Mouse (Mus musculus): Measurements from ENCODE around the gene Zfp853. TPM values are rescaled to one million over a fixed set of nuclear protein-coding genes. Genes with fewer than 3 reads are reported as not detected.

The Zfp853 gene
- polyA plus RNA-seq, 1 experiment: not detected

DNA sequence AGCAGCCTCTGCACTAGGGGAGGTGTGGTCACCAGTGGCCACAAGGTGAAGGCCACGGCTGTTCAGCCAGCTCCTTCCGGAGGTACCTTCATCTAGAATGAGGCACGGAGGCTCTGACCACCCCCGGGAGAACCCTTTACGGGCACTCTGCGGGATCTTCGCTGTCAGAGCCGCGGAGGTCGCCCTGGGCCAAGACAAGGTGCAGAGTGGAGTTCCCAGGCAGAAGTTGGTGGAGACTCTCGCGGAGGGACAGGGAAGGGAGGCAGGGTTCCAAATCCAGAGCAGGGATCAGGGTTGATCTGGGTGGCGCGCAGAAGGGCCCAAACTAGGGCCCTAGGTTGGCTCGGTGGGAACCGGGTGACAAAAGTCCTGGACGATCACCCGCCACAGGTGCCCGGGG is 544 bp downstream of the Zfp853 start:
- no peak overlapping the region for H3K4me3 ChIP-seq (ENCODE audit: control insufficient read depth, low read depth, low read length)
- H3K27ac ChIP-seq (ENCODE audit: control insufficient read depth, insufficient read depth, low read depth, low read length): no peak overlapping the region
- H3K4me1 ChIP-seq (ENCODE audit: control insufficient read depth, insufficient read depth, low read length): peaks cover 4% of the 10 kb centered on the region
- no peaks in the 10 kb centered on the region for H3K36me3 ChIP-seq (ENCODE audit: control insufficient read depth, insufficient read depth, low read length)
- H3K27me3 ChIP-seq (ENCODE audit: control insufficient read depth, insufficient read depth, low read length): no peaks in the 10 kb centered on the region
- TF ChIP-seq CTCF (IDR thresholded peaks at IDR 0.05; ENCODE audit: control insufficient read depth, insufficient read depth, insufficient replicate concordance, low read depth, low read length): no peak
- TF ChIP-seq POLR2A (IDR thresholded peaks at IDR 0.05; ENCODE audit: control insufficient read depth, low read depth, low read length): no peak

DNA sequence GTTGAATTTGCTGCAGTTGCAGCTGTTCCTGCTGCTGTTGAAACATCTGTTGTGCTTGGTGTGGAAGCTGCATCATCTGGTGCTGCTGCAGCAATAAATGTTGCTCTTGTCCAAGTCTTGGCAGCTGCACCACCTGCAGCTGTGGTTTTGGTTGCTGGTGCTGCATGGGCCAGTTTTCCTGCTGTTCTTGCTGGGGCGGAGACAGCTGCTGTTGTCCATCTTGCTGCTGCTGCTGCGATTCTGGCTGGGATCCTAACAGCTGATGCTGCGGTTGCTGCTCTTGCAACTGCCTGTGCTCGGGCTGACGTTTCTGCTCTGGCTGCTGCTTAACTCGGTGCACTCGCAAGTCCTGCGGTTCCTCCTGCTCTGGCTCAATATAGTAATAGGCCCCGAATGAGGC is 4.1 kb downstream of the Zfp853 start:
- Histone ChIP-seq H3K27me3 (ENCODE audit: control insufficient read depth, insufficient read depth, low read length) (no peaks in the 10 kb centered on the region; the same call in 1 of the 2 replicates), H3K4me3 (ENCODE audit: control insufficient read depth, low read depth, low read length) (no peak overlapping the region), H3K36me3 (ENCODE audit: control insufficient read depth, insufficient read depth, low read length) (no peaks in the 10 kb centered on the region), H3K27ac (ENCODE audit: control insufficient read depth, insufficient read depth, low read depth, low read length) (no peak overlapping the region), H3K4me1 (ENCODE audit: control insufficient read depth, insufficient read depth, low read length) (peaks cover 8% of the 10 kb centered on the region)
- TF ChIP-seq CTCF (IDR thresholded peaks at IDR 0.05; ENCODE audit: control insufficient read depth, insufficient read depth, insufficient replicate concordance, low read depth, low read length) (no peak), POLR2A (IDR thresholded peaks at IDR 0.05; ENCODE audit: control insufficient read depth, low read depth, low read length) (no peak)

DNA sequence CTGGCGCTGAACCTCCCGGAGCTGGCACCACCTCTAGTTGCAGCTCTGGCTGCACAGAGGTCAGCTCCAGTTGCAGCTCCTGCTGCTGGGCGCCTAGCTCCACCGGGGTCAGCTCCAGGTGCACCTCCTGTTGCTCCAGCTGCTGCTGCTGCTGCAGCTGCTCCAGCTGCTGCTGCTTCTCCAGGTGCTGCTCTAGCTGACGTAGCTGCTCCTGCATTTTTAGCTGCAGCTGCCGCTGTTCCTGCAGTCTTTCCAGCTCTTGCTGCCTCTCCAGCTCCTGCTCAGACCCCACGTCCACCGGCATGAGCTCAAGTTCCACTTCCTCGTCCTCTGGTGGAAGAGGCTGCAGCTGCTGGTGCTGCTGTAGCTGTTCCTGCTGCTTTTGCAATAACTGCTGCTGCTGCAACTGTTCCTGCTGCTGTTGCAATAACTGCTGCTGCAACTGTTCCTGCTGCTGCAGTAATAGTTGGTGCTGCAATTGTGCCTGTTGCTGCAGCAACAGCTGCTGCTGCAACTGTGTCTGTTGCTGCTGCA is 5.0 kb downstream of the Zfp853 start:
- H3K4me1 ChIP-seq (ENCODE audit: control insufficient read depth, insufficient read depth, low read length): peaks cover 8% of the 10 kb centered on the region
- no peaks in the 10 kb centered on the region; the same call in 1 of the 2 replicates for H3K27me3 ChIP-seq (ENCODE audit: control insufficient read depth, insufficient read depth, low read length)
- no peak overlapping the region for H3K27ac ChIP-seq (ENCODE audit: control insufficient read depth, insufficient read depth, low read depth, low read length)
- H3K36me3 ChIP-seq (ENCODE audit: control insufficient read depth, insufficient read depth, low read length): no peaks in the 10 kb centered on the region
- TF ChIP-seq CTCF (IDR thresholded peaks at IDR 0.05; ENCODE audit: control insufficient read depth, insufficient read depth, insufficient replicate concordance, low read depth, low read length) (no peak), POLR2A (IDR thresholded peaks at IDR 0.05; ENCODE audit: control insufficient read depth, low read depth, low read length) (no peak)
- H3K4me3 ChIP-seq (ENCODE audit: control insufficient read depth, low read depth, low read length): peak overlapping the region; percentile 32

DNA sequence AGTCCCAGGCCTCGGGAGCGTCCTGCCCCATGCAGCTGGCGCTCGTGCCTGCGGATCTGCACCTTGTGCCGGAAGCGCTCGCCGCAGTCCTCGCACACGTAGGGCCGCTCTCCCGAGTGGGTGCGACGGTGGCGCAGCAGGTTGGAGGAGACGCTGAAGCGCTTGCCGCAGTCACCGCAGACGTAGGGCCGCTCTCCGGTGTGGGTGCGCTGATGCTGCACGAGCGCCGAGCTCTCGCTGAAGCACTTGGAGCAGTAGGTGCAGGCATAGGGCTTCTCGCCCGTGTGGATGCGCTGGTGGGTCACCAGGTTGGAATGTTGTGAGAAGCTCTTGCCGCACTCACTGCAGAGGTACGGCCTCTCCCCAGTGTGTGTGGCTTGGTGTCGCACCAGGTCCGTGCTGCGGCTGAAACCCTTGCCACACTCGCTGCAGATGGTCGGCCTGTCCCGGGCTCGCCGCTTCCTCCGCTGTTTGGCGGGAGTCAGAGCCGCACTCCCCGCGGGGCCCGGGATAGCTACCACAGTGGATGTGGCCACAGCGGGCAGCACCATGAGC is 5.6 kb downstream of the Zfp853 start:
- no peak for TF ChIP-seq POLR2A (IDR thresholded peaks at IDR 0.05; ENCODE audit: control insufficient read depth, low read depth, low read length)
- TF ChIP-seq CTCF (IDR thresholded peaks at IDR 0.05; ENCODE audit: control insufficient read depth, insufficient read depth, insufficient replicate concordance, low read depth, low read length): no peak
- Histone ChIP-seq H3K27ac (ENCODE audit: control insufficient read depth, insufficient read depth, low read depth, low read length) (no peak overlapping the region), H3K27me3 (ENCODE audit: control insufficient read depth, insufficient read depth, low read length) (no peaks in the 10 kb centered on the region; the same call in 1 of the 2 replicates), H3K4me3 (ENCODE audit: control insufficient read depth, low read depth, low read length) (peak overlapping the region; percentile 32), H3K4me1 (ENCODE audit: control insufficient read depth, insufficient read depth, low read length) (peaks cover 8% of the 10 kb centered on the region), H3K36me3 (ENCODE audit: control insufficient read depth, insufficient read depth, low read length) (no peaks in the 10 kb centered on the region)

DNA sequence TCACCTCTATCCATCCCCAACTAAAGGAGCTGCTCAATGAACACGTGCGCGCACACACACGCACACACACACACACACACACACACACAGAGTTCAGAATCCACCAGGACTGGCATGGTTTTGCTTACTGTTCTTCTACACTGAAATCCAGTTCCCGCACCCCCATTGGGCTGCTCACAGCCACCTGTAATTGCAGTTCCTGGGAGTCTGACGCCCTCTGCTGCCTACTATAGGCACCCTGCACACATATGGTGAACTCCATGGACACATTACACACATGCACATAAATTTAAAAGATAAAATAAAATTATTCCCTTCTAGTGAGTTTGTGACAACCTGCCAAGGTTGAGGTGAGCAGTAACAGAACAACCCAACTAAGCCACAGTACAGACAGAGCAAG is 8.7 kb downstream of the Zfp853 start:
- Histone ChIP-seq H3K4me3 (ENCODE audit: control insufficient read depth, low read depth, low read length) (no peak overlapping the region), H3K27me3 (ENCODE audit: control insufficient read depth, insufficient read depth, low read length) (no peaks in the 10 kb centered on the region; the same call in 1 of the 2 replicates), H3K27ac (ENCODE audit: control insufficient read depth, insufficient read depth, low read depth, low read length) (no peak overlapping the region), H3K36me3 (ENCODE audit: control insufficient read depth, insufficient read depth, low read length) (no peaks in the 10 kb centered on the region), H3K4me1 (ENCODE audit: control insufficient read depth, insufficient read depth, low read length) (peaks cover 5% of the 10 kb centered on the region)
- TF ChIP-seq POLR2A (IDR thresholded peaks at IDR 0.05; ENCODE audit: control insufficient read depth, low read depth, low read length) (no peak), CTCF (IDR thresholded peaks at IDR 0.05; ENCODE audit: control insufficient read depth, insufficient read depth, insufficient replicate concordance, low read depth, low read length) (no peak)

DNA sequence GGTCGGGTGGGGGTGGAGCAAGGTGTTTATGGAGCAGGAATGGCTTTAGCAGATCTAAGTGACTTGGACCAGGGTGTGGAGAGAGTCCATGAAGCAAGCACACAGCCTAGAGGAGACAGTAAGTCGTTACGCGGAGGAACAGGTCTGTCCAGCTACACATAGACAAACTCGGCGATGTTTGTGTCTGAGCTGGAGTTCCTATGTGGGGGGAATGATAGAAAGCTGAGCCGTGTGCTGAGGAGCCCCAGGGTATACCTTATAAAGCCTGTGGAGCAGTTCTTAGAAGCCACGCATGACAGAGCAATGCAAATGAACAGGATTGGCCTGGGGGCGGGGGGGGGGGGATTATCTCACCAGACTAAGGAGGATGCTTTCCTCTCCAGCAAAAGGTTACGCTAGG is 14.2 kb downstream of the Zfp853 start:
- Histone ChIP-seq H3K4me1 (ENCODE audit: control insufficient read depth, insufficient read depth, low read length) (no peaks in the 10 kb centered on the region), H3K27ac (ENCODE audit: control insufficient read depth, insufficient read depth, low read depth, low read length) (no peak overlapping the region), H3K4me3 (ENCODE audit: control insufficient read depth, low read depth, low read length) (no peak overlapping the region), H3K36me3 (ENCODE audit: control insufficient read depth, insufficient read depth, low read length) (no peaks in the 10 kb centered on the region), H3K27me3 (ENCODE audit: control insufficient read depth, insufficient read depth, low read length) (no peaks in the 10 kb centered on the region)
- TF ChIP-seq POLR2A (IDR thresholded peaks at IDR 0.05; ENCODE audit: control insufficient read depth, low read depth, low read length) (no peak), CTCF (IDR thresholded peaks at IDR 0.05; ENCODE audit: control insufficient read depth, insufficient read depth, insufficient replicate concordance, low read depth, low read length) (no peak)

DNA sequence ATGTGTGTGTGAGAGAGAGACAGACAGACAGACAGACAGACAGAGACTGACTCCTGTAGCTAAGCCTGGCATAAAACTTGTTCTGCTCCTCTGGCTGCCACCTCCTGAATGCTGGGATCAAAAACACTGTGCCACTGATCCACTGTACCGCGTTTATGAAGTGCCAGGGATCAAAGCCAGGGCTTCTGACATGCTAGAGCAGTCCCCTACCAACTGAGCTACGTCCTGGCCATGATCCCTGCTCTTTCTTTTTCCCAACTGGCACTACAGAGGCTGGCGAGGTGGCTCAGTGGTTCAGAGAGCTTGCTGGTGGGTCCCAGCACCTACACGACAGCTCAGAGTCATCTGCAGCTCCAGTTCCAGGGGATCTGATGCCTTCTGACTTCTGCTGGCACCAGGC is 17.7 kb downstream of the Zfp853 start:
- TF ChIP-seq POLR2A (IDR thresholded peaks at IDR 0.05; ENCODE audit: control insufficient read depth, low read depth, low read length) (no peak), CTCF (IDR thresholded peaks at IDR 0.05; ENCODE audit: control insufficient read depth, insufficient read depth, insufficient replicate concordance, low read depth, low read length) (no peak)
- Histone ChIP-seq H3K4me1 (ENCODE audit: control insufficient read depth, insufficient read depth, low read length) (no peaks in the 10 kb centered on the region), H3K4me3 (ENCODE audit: control insufficient read depth, low read depth, low read length) (no peak overlapping the region), H3K36me3 (ENCODE audit: control insufficient read depth, insufficient read depth, low read length) (no peaks in the 10 kb centered on the region), H3K27ac (ENCODE audit: control insufficient read depth, insufficient read depth, low read depth, low read length) (no peak overlapping the region), H3K27me3 (ENCODE audit: control insufficient read depth, insufficient read depth, low read length) (no peaks in the 10 kb centered on the region)

Measured in testis, adult 2 months (tissue).